Mouse (Mus musculus) spleen, adult 2 months (tissue): ENCODE measurements at regions not wholly inside any gene's neighbourhood (a gene's known extent, or its start where the extent isn't known, plus 50 kb on each side); places are given as distances from the start of the nearest gene placed in this dataset.

Experiments
- CTCF ChIP-seq: fragments of 200-500 bp; IDR thresholded peaks from 2 replicates; pipeline ENCODE4 v1.5.1; 2011; ENCODE audit warnings: mild to moderate bottlenecking, inconsistent platforms; ENCODE audit not compliant: insufficient read depth, insufficient read length, insufficient replicate concordance; ENCODE audit errors: extremely low read depth
- POLR2A ChIP-seq: fragments of 200-500 bp; IDR thresholded peaks from 2 replicates; pipeline ENCODE4 v1.6.1; 2011; ENCODE audit warnings: low read depth, low read length, inconsistent platforms

DNA sequence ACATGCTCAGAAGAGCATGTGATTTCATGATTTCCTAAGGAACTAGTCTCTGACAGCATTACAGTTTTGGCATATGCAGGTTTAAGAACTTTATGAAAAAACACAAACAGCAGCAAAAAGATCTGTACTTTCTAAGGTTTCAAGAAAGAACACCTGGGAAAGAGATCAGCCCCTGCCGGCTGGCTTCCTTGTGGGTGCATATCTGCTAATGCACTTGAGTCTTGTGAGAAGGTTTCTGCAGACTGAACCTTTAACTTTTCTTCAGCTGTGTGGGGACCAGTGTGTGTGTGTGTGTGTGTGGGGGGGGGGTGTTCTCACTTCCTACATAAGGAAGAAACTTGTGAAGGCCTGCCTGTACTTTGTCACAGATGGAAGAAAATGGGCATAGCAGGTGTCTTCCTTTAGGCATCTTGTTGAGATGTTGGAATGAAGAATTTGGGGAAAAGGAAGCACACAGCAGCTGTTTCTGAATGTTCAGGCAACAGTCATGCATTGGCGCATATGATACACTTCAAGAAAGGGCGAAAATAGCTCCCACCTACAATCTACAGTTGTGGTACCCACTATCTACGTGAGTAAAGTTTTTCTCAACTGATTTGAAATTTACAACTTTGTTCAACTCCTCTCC, 60.9 kb upstream of the Boc start:
- TF ChIP-seq POLR2A (no peak), CTCF (no peak)
